Mouse (Mus musculus) kidney, postnatal 25 days (tissue): ENCODE data around the gene Rest.
A peak's percentile ranks its signal among the peaks of the same experiment; 100 is the strongest.
"Not testable (repeated sequence)": the region's sequence is repeated elsewhere in the genome, so short reads cannot be mapped to it uniquely, and the experiment has no call there.

ENCODE experiments used
- DNase-seq, 2 experiments: peaks; one replicate each; pipeline ENCODE4 v3.0.0; 2021; ENCODE audit warnings: mixed read lengths in 2 of 2

Gene Rest

GRCm38 (mm10) chr5:77265081-77265670, at the start of gene Rest:
Gene Rest, plus strand, starts transcription at chr5:77265491.
- DNase-seq, result peak; percentile 85 to 94

GRCm38 (mm10) chr5:77217211-77217610, 48.1 kb upstream of the Rest start:
- DNase-seq, result peak; percentile 59 to 89

- DNase-seq, result no peak
Observed at GRCm38 (mm10) chr5:77217724-77218123, 47.6 kb upstream of the Rest start.

- peak in 1 of 2 experiments; percentile 10 for DNase-seq
Observed at GRCm38 (mm10) chr5:77223043-77223975, 42.0 kb upstream of the Rest start.

GRCm38 (mm10) chr5:77228986-77229385, 36.3 kb upstream of the Rest start:
- no peak for DNase-seq

- DNase-seq, result not testable (repeated sequence)
Observed at GRCm38 (mm10) chr5:77231863-77232262, 33.4 kb upstream of the Rest start.

- no peak for DNase-seq
Observed at GRCm38 (mm10) chr5:77234921-77235320, 30.4 kb upstream of the Rest start.

- no peak for DNase-seq
Observed at GRCm38 (mm10) chr5:77237104-77237503, 28.2 kb upstream of the Rest start.

GRCm38 (mm10) chr5:77244331-77244987, 20.8 kb upstream of the Rest start:
- no peak for DNase-seq

- DNase-seq, result no peak
Observed at GRCm38 (mm10) chr5:77245463-77245786, 19.9 kb upstream of the Rest start.

- DNase-seq, result peak; percentile 44 to 57
Observed at GRCm38 (mm10) chr5:77245787-77246671, 19.3 kb upstream of the Rest start.

GRCm38 (mm10) chr5:77250083-77250482, 15.2 kb upstream of the Rest start:
- no peak for DNase-seq

GRCm38 (mm10) chr5:77251656-77252055, 13.6 kb upstream of the Rest start:
- no peak for DNase-seq

GRCm38 (mm10) chr5:77252115-77252827, 13.0 kb upstream of the Rest start:
- no peak for DNase-seq

GRCm38 (mm10) chr5:77253154-77253553, 12.1 kb upstream of the Rest start:
- DNase-seq, result no peak

GRCm38 (mm10) chr5:77254402-77254801, 10.9 kb upstream of the Rest start:
- no peak for DNase-seq

GRCm38 (mm10) chr5:77257603-77258002, 7.7 kb upstream of the Rest start:
- no peak for DNase-seq

- DNase-seq, result no peak
Observed at GRCm38 (mm10) chr5:77259315-77259714, 6.0 kb upstream of the Rest start.

- DNase-seq, result peak; percentile 14 to 35
Observed at GRCm38 (mm10) chr5:77260141-77260540, 5.2 kb upstream of the Rest start.

- DNase-seq, result no peak
Observed at GRCm38 (mm10) chr5:77261137-77261536, 4.2 kb upstream of the Rest start.

- no peak for DNase-seq
Observed at GRCm38 (mm10) chr5:77262105-77262504, 3.2 kb upstream of the Rest start.

GRCm38 (mm10) chr5:77265671-77266065, 377 bp downstream of the Rest start:
- peak; percentile 81 to 91 for DNase-seq
